Mouse (Mus musculus) forebrain, embryonic 16.5 days (tissue): ENCODE data around the gene Sds. TPM values are rescaled to one million over a fixed set of nuclear protein-coding genes. Genes with fewer than 3 reads are reported as not detected.

Experiments used
- ATAC-seq: fragments of 200-750 bp; cut with Nextera tagmentation; 2 replicates; pipeline ENCODE4 v1.8.0; 2017; ENCODE audit warnings: mild to moderate bottlenecking, moderate library complexity
- H3K27ac ChIP-seq: fragments of 300-500 bp; sonication (generic); 2 replicates; pipeline ENCODE4 v1.5.1; 2014; ENCODE audit warnings: low read length, control low read depth
- H3K27me3 ChIP-seq: fragments of 300-500 bp; sonication (generic); replicated peaks from 2 replicates; pipeline ENCODE4 v1.6.1; 2014; ENCODE audit warnings: low read length; ENCODE audit not compliant: control insufficient read depth, insufficient read depth
- H3K36me3 ChIP-seq: fragments of 300-500 bp; sonication (generic); 2 replicates; pipeline ENCODE4 v1.6.1; 2014; ENCODE audit not compliant: control insufficient read depth, insufficient read depth
- H3K4me1 ChIP-seq: fragments of 300-500 bp; sonication (generic); replicated peaks from 2 replicates; pipeline ENCODE4 v1.6.1; 2014; ENCODE audit warnings: low read length; ENCODE audit not compliant: control insufficient read depth, insufficient read depth
- H3K4me2 ChIP-seq: fragments of 300-500 bp; sonication (generic); 2 replicates; pipeline ENCODE4 v1.6.1; 2014; ENCODE audit warnings: mild to moderate bottlenecking, low read length, control low read depth
- H3K4me3 ChIP-seq: fragments of 300-500 bp; sonication (generic); replicated peaks from 2 replicates; pipeline ENCODE4 v1.5.1; 2014; ENCODE audit warnings: mild to moderate bottlenecking, low read length, control low read depth
- H3K9ac ChIP-seq: fragments of 300-500 bp; sonication (generic); replicated peaks from 2 replicates; pipeline ENCODE4 v1.6.1; 2014; ENCODE audit warnings: low read depth, low read length, control low read depth
- H3K9me3 ChIP-seq: fragments of 300-500 bp; sonication (generic); 2 replicates; pipeline ENCODE4 v1.6.1; 2016; ENCODE audit warnings: low read length; ENCODE audit not compliant: control insufficient read depth
- WGBS: fragments of 180-500 bp; shearing (Covaris S2); extraction: QIAGEN DNeasy Blood & Tissue Kit; methylation state at CpG from one replicate; pipeline ENCODE4 v1.1.7; 2014; 5-methylcytosine and 5-hydroxymethylcytosine counted together
- polyA plus RNA-seq: library from polyadenylated mRNA; unstranded; fragments of >200 nt; fragmentation: Nextera tagmentation; extraction: Ambion mirVana; gene quantifications from 2 replicates; pipeline ENCODE4 v1.2.1, GENCODE M21; 2015

Sds gene
- polyA plus RNA-seq, 1 experiment from 2014 or later: not detected

DNA sequence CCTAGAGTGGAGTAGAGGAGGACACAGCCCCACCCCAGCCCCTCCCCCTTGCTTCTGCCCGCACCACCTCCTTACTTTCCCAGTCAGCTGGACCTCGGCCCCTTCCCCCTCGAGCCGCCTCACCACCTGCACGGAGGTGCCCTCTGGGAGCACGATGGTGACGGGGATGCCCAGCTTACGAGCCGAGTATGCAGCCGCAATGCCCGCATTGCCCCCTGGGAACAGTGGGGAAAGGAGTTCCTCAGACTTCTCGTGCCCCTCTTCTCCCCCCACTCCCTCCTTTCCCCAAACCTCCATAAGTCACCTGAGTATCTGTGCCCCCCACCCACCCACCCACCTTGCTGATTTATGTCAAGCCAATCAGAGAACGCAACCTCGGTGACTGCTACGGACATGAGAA lies 14.4 kb upstream of the Sds start:
- Histone ChIP-seq H3K27me3 (no peaks in the 10 kb centered on the region), H3K36me3 (no peaks in the 10 kb centered on the region), H3K4me3 (no peak overlapping the region), H3K4me1 (no peaks in the 10 kb centered on the region), H3K9me3 (no peaks in the 10 kb centered on the region; the same call in 1 of the 2 replicates), H3K4me2 (no peak overlapping the region), H3K27ac (no peak overlapping the region), H3K9ac (no peak overlapping the region)
- WGBS: 81% methylated on average over 15 of the region's 15 CpGs
- ATAC-seq: no peak

DNA sequence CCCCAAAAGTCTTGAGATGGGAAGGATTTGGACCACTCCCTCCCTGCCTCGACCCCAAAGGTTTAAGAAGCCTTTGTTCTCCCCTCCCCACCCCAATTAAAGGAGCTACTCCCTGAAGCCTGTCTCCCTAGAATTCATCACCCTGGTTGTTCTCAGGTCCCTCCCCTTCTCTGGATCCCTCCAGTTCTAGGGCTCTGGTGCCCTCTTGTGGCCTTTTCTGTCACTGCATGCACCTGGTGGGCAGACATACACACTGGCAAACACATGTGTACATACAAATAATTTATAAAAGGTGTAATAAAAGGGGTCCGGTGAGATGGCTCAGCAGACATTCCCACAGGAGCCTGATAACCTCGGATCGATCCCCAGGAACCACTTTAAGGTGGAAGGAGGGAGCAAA lies 12.0 kb upstream of the Sds start:
- ATAC-seq: no peak
- H3K4me1 ChIP-seq: no peaks in the 10 kb centered on the region
- H3K9ac ChIP-seq: no peak overlapping the region
- WGBS: 90% methylated on average over 4 of the region's 4 CpGs
- H3K4me2 ChIP-seq: no peak overlapping the region
- no peaks in the 10 kb centered on the region for H3K36me3 ChIP-seq
- no peaks in the 10 kb centered on the region for H3K27me3 ChIP-seq
- H3K9me3 ChIP-seq: no peaks in the 10 kb centered on the region; the same call in 1 of the 2 replicates
- H3K27ac ChIP-seq: no peak overlapping the region
- H3K4me3 ChIP-seq: no peak overlapping the region

DNA sequence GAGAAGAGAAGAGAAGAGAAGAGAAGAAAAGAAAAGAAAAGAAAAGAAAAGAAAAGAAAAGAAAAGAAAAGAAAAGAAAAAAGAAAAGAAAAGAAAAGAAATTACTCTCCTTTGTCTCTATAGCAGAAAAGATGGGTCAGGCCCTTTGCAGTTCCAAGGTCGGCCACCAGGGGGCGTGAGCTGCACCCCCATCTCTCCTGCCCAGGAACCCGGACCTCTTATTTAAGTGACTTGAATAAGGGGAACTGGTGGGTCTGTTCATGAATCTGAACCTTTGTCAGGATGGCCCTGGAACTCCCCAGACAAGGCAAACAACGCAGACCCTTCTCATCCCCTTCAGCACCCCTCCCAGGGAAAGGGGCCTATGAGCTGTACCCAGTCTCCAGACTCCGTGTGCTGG lies 11.3 kb upstream of the Sds start:
- WGBS: 44% methylated on average over 5 of the region's 5 CpGs
- H3K4me3 ChIP-seq: no peak overlapping the region
- ATAC-seq: no peak

DNA sequence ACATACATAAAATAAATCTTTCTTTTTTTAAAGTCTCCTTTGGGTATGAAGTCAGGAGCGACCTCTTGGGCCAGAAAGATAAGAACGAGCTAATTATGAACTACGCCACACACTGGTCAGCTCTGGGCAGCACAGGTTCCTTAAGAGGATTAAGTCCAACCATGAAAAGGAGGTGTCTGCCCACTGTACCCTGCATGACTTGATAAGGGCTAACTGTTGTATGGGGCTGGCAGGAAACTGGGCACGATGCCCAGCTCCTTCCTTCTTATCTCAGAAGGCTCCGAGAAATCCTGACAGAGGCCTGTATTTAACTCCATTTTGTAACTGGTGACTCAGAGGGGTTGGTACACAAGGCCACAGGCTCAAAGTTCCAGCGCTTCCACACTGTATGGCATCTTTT lies 10.5 kb upstream of the Sds start:
- WGBS: 56% methylated on average over 6 of the region's 6 CpGs
- Histone ChIP-seq H3K4me3 (no peak overlapping the region), H3K36me3 (no peaks in the 10 kb centered on the region), H3K9me3 (no peaks in the 10 kb centered on the region; the same call in 1 of the 2 replicates), H3K27me3 (no peaks in the 10 kb centered on the region), H3K9ac (no peak overlapping the region), H3K27ac (no peak overlapping the region), H3K4me1 (no peaks in the 10 kb centered on the region), H3K4me2 (no peak overlapping the region)
- ATAC-seq: no peak

More for the DNA sequence above, 11.3 kb upstream of the Sds start:
- no peaks in the 10 kb centered on the region; the same call in 1 of the 2 replicates for H3K9me3 ChIP-seq
- no peak overlapping the region for H3K4me2 ChIP-seq
- no peaks in the 10 kb centered on the region for H3K27me3 ChIP-seq
- no peaks in the 10 kb centered on the region for H3K4me1 ChIP-seq
- no peak overlapping the region for H3K27ac ChIP-seq
- H3K9ac ChIP-seq: no peak overlapping the region
- no peaks in the 10 kb centered on the region for H3K36me3 ChIP-seq

DNA sequence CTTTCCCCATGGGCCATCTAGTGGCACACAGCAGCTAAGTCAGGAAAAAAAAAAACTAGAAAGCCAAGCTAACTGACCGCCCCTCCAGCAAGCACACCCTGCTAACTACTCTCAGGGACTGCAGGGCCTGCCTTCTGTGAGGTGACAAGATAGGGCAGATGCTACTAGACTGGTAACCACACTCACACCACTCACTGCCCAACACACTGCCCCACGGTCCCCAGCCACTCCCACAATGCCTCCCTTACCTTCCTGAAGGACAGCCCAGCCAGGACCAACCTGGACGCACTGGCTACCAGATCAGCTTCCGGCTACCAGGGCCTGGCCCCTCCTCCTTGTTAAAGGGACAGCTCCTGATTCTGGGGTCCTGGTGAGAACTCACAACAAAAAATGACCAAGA lies 9.3 kb upstream of the Sds start:
- no peak overlapping the region for H3K27ac ChIP-seq
- 8% methylated on average over 4 of the region's 4 CpGs for WGBS
- H3K4me2 ChIP-seq: no peak overlapping the region
- no peaks in the 10 kb centered on the region; the same call in 1 of the 2 replicates for H3K9me3 ChIP-seq
- H3K36me3 ChIP-seq: no peaks in the 10 kb centered on the region
- H3K9ac ChIP-seq: no peak overlapping the region
- H3K27me3 ChIP-seq: no peaks in the 10 kb centered on the region
- no peak overlapping the region for H3K4me3 ChIP-seq
- no peak for ATAC-seq
- no peaks in the 10 kb centered on the region for H3K4me1 ChIP-seq

DNA sequence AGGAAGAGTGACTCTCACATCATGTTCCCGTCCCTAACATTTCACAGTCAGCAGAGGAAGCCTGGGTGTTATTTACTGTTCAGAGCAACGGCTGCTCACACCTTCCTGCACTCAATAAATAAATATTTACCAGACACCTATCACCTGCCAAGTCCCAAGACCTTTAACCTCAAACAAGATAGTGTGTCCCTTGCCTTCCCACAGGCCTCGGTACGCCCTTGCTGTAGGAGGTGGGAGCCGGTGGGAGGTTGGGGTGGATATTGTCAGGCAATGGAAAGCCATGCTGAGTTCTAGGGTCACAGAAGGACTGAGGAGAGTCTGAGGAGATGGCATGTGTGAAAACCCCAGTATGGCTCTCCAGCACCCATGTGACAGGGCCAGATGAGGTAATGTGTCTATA lies 8.0 kb upstream of the Sds start:
- no peaks in the 10 kb centered on the region for H3K4me1 ChIP-seq
- no peak overlapping the region for H3K4me3 ChIP-seq
- H3K36me3 ChIP-seq: no peaks in the 10 kb centered on the region
- no peaks in the 10 kb centered on the region; the same call in 1 of the 2 replicates for H3K9me3 ChIP-seq
- no peak overlapping the region for H3K27ac ChIP-seq
- no peaks in the 10 kb centered on the region for H3K27me3 ChIP-seq
- H3K4me2 ChIP-seq: no peak overlapping the region
- 93% methylated on average over 5 of the region's 5 CpGs for WGBS
- H3K9ac ChIP-seq: no peak overlapping the region
- no peak for ATAC-seq

DNA sequence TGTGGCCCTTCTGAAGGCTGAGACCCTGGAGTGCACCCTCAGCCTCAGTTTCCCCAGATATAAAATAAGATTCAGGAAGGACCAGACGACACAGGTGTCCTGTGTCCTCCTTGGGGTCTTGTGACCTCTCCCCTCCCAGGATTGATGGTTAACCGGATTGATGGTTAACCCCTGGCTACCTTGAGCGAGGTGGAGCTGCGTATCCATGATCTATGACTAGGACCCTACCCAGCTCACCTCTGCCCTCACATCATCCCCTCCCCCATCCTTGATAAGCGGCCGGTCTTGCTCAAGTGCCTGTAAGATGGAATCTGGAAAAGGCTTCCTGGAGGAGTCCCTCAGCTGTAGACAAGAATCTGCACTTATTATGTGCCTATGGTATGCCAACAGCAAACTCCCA lies 7.5 kb upstream of the Sds start:
- Histone ChIP-seq H3K27ac (no peak overlapping the region), H3K4me3 (no peak overlapping the region), H3K4me1 (no peaks in the 10 kb centered on the region), H3K9me3 (no peaks in the 10 kb centered on the region; the same call in 1 of the 2 replicates), H3K36me3 (no peaks in the 10 kb centered on the region), H3K9ac (no peak overlapping the region), H3K27me3 (no peaks in the 10 kb centered on the region), H3K4me2 (no peak overlapping the region)
- ATAC-seq: no peak
- 90% methylated on average over 6 of the region's 6 CpGs for WGBS

DNA sequence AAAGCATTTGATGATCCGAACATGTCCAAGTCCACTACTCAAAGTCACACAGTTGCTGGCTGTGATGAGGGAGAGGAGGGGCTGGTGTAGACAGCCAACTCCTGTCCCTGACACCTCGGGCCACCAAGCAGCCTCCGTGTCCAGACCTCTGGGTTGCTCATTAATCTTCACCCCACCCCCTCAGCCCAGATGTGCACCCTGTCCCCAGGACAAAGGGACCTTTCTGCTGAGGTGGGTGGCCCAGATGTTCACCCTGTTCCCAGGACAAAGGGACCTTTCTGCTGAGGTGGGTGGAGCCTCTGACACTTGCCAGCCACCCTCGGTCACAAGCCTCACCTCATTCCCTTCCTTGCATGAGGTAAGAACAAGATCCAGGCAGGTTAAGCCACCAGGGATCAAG lies 4.8 kb upstream of the Sds start:
- H3K36me3 ChIP-seq: no peaks in the 10 kb centered on the region
- no peak overlapping the region for H3K27ac ChIP-seq
- no peak overlapping the region for H3K4me2 ChIP-seq
- ATAC-seq: no peak
- 0 out of 2 replicates have a peak, but pooled peaks cover 3% of the 10 kb centered on the region for H3K4me1 ChIP-seq
- no peak overlapping the region for H3K4me3 ChIP-seq
- H3K9ac ChIP-seq: no peak overlapping the region
- no peaks in the 10 kb centered on the region for H3K9me3 ChIP-seq
- WGBS: 64% methylated on average over 4 of the region's 4 CpGs
- H3K27me3 ChIP-seq: no peaks in the 10 kb centered on the region

DNA sequence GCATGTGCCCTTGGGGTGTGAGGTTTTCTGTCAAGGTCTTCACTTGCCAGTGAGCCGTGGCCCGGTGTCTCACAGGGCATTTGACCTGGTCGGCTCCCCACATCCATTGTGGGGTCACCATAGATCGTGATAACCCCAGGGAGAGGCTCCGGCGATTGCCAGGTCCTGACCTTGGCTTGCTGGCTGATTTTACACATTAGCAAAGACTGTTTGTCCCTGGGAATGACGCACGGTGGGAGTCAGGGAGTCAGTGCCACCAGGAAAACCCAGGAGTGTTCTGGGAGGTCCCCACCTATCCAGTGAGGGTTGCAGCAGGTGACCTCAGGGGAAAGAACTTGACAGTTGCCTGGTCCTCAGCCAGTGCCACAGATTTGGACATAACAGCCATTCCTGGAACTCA lies 3.6 kb upstream of the Sds start, which contains the start of gene Sdsl:
Sdsl (minus strand) TSS at position 41 of the 400 bp plus-strand sequence.
- WGBS: 79% methylated on average over 8 of the region's 8 CpGs
- Histone ChIP-seq H3K36me3 (no peaks in the 10 kb centered on the region), H3K9ac (no peak within 1 kb of the TSS), H3K4me3 (no peak within 1 kb of the TSS), H3K4me1 (0 out of 2 replicates have a peak, but pooled peaks cover 3% of the 10 kb centered on the region), H3K9me3 (no peaks in the 10 kb centered on the region), H3K27ac (no peak within 1 kb of the TSS), H3K27me3 (no peaks in the 10 kb centered on the region), H3K4me2 (no peak within 1 kb of the TSS)
- ATAC-seq: no peak

DNA sequence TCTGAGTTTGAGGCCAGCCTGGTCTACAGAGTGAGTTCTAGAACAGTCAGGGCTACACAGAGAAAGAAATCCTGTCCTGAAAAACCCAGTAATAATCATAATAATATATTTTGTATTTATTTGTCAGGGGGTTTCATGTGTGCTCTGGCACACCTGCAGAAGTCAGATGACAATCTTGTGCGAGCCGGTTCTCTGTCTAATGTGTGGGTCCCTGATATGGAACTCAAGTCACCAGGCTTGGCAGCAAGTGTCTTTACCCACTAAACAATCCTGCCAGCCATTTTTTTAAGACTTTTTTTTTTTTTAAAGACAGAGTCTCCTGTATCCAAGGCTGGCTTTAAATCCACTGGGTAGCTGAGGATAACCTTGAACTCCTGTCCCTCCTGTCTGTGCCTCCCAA lies 3.0 kb upstream of the Sds start:
- Histone ChIP-seq H3K9ac (no peak overlapping the region), H3K9me3 (no peaks in the 10 kb centered on the region), H3K4me3 (no peak overlapping the region), H3K4me1 (0 out of 2 replicates have a peak, but pooled peaks cover 3% of the 10 kb centered on the region), H3K27ac (no peak overlapping the region), H3K36me3 (no peaks in the 10 kb centered on the region), H3K4me2 (no peak overlapping the region), H3K27me3 (no peaks in the 10 kb centered on the region)
- no peak for ATAC-seq
- 94% methylated on average over 2 of the region's 2 CpGs for WGBS
